ENCODE assay signal across 8 mouse cellular contexts in genomic region chr8:47989655-47990385, GRCm38 (mm10). TPM values are rescaled to one million over a fixed set of nuclear protein-coding genes. Genes with fewer than 3 reads are reported as not detected.
DNase-seq lines count a peak whose midpoint lies in the region; ATAC-seq lines count a peak whose summit lies in the region.

No protein-coding gene starts in this region.

- no peaks in the 10 kb centered on the region for H3K9me3 ChIP-seq in embryonic facial prominence, embryonic 10.5 days
- H3K9me3 ChIP-seq in hindbrain, embryonic 10.5 days: 0 out of 2 replicates have a peak, but pooled peaks cover 2% of the 10 kb centered on the region
- H3K9me3 ChIP-seq in limb, embryonic 11.5 days (ENCODE audit: control insufficient read depth, low read length): no peaks in the 10 kb centered on the region

- WGBS in embryonic facial prominence, embryonic 10.5 days: under 1% methylated on average over 66 of the region's 66 CpGs
- 1% methylated on average over 64 of the region's 66 CpGs for WGBS in hindbrain, embryonic 10.5 days
- under 1% methylated on average over 66 of the region's 66 CpGs for WGBS in limb, embryonic 11.5 days

- no peaks in the 10 kb centered on the region for H3K36me3 ChIP-seq in embryonic facial prominence, embryonic 10.5 days (replicated peaks)
- no peaks in the 10 kb centered on the region for H3K36me3 ChIP-seq in hindbrain, embryonic 10.5 days
- H3K36me3 ChIP-seq in limb, embryonic 11.5 days (ENCODE audit: control insufficient read depth, insufficient read depth, low read length): no peaks in the 10 kb centered on the region

- peak; percentile 57 for DNase-seq in embryo, embryonic 10.5 days (ENCODE audit: low spot score)
- no peak for DNase-seq in embryo, embryonic 9.5 days (ENCODE audit: extremely low spot score)
- DNase-seq in embryonic facial prominence, embryonic 10.5 days (ENCODE audit: low spot score): no peak
- DNase-seq in hindbrain, embryonic 10.5 days (ENCODE audit: low spot score): no peak
- DNase-seq in limb, embryonic 11.5 days (ENCODE audit: low spot score): no peak
- peak; percentile 42 for DNase-seq in mesoderm, embryonic 11.5 days (ENCODE audit: low read depth, low spot score)
- no peak for DNase-seq in right cerebral cortex, postnatal 14 days

- peaks cover 78% of the 10 kb centered on the region for H3K4me1 ChIP-seq in embryonic facial prominence, embryonic 10.5 days
- H3K4me1 ChIP-seq in hindbrain, embryonic 10.5 days (replicated peaks): peaks cover 65% of the 10 kb centered on the region
- peaks cover 39% of the 10 kb centered on the region for H3K4me1 ChIP-seq in limb, embryonic 11.5 days (ENCODE audit: control insufficient read depth, insufficient read depth, low read length)

- peak overlapping the region; percentile 90 for H3K4me2 ChIP-seq in limb, embryonic 11.5 days (ENCODE audit: low read depth, severe bottlenecking)

- peak overlapping the region; percentile 88 for H3K9ac ChIP-seq in limb, embryonic 11.5 days (ENCODE audit: low read length)

- peak overlapping the region; percentile 95 for H3K27ac ChIP-seq in embryonic facial prominence, embryonic 10.5 days (replicated peaks)
- peak overlapping the region; percentile 98 for H3K27ac ChIP-seq in hindbrain, embryonic 10.5 days
- peak overlapping the region; percentile 84 for H3K27ac ChIP-seq in limb, embryonic 11.5 days (replicated peaks; ENCODE audit: low read depth, low read length)

- peak; percentile 22 for ATAC-seq in CD4-positive, CD25-positive, alpha-beta regulatory T cell, adult 4 months
- ATAC-seq in limb, embryonic 11.5 days (ENCODE audit: insufficient number of reproducible peaks, low FRiP score, low TSS enrichment, low read depth): peak; percentile 46

- H3K27me3 ChIP-seq in embryonic facial prominence, embryonic 10.5 days (replicated peaks; ENCODE audit: low read depth, poor library complexity, severe bottlenecking): no peaks in the 10 kb centered on the region
- no peaks in the 10 kb centered on the region for H3K27me3 ChIP-seq in hindbrain, embryonic 10.5 days (ENCODE audit: insufficient read depth, poor library complexity, severe bottlenecking)
- H3K27me3 ChIP-seq in limb, embryonic 11.5 days (ENCODE audit: control insufficient read depth, insufficient read depth, low read length): no peaks in the 10 kb centered on the region

- peak overlapping the region; percentile 69 for H3K4me3 ChIP-seq in embryonic facial prominence, embryonic 10.5 days
- peak overlapping the region; percentile 88 for H3K4me3 ChIP-seq in hindbrain, embryonic 10.5 days
- peak overlapping the region; percentile 83 for H3K4me3 ChIP-seq in limb, embryonic 11.5 days (ENCODE audit: low read depth, low read length)

RNA-seq across cellular contexts. Expression of gene Wwc2, which starts 0.9 kb away (rescaled TPM):
- polyA plus RNA-seq in CD4-positive, CD25-positive, alpha-beta regulatory T cell, adult 4 months (2017; shearing (Covaris generic)): under 1 TPM; 0.24 to 0.31 TPM
- polyA plus RNA-seq in embryonic facial prominence, embryonic 10.5 days (2016; fragmentation: Nextera tagmentation; extraction: Ambion mirVana): 10.6 and 11.1 TPM in 2 replicates
- 10.0 and 10.1 TPM in 2 replicates for polyA plus RNA-seq in hindbrain, embryonic 10.5 days (2016; fragmentation: Nextera tagmentation; extraction: Ambion mirVana)
- polyA plus RNA-seq in limb, embryonic 11.5 days (2014; fragmentation: Nextera tagmentation; extraction: Ambion mirVana): 11.6 and 13.8 TPM in 2 replicates

Comparison
In these comparisons a context has a peak if more than half of its experiments do, and no peak if none do; other contexts are left out.
1. DNase-seq: peak in embryo, embryonic 10.5 days (single experiment) and mesoderm, embryonic 11.5 days (single experiment); none in embryo, embryonic 9.5 days (single experiment), embryonic facial prominence, embryonic 10.5 days (single experiment), hindbrain, embryonic 10.5 days (single experiment), limb, embryonic 11.5 days (single experiment) and right cerebral cortex, postnatal 14 days (single experiment).
2. Peak in every context shown above with its lines, with median percentiles within 50 percentile points of each other: H3K27ac ChIP-seq and H3K4me3 ChIP-seq.